Mouse (Mus musculus): ENCODE results near the gene St6galnac3.

DNA sequence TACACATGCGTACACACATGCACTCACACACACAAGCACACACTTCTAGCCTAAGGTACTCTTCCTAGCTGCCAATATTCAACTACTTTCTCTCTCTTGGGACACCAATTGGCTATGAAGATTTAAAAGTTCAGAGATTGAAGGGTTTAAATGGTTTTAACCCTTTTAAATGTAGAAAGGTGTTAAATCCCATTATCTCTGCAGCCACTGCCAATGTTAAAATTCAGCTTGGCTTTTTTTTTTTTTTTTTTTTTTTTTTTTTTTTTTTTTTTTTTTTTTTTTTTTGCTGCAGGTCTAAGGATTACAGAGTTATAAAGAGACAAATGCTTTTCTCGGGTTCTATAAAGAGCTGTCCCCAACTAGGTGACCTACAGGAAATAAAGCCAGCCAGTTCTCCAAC, 216.4 kb downstream of the St6galnac3 start:
- no peak for TF ChIP-seq CTCF (IDR thresholded peaks at IDR 0.05; ENCODE audit: control insufficient read depth, insufficient read depth, insufficient read length)
- no peak for TF ChIP-seq USF1 (IDR thresholded peaks at IDR 0.05; ENCODE audit: low read depth)
- TF ChIP-seq MAX (IDR thresholded peaks at IDR 0.05), result no peak
- no peak for TF ChIP-seq FOSL1 (IDR thresholded peaks at IDR 0.05; ENCODE audit: insufficient read depth, low read length, poor library complexity, severe bottlenecking)
